Mouse (Mus musculus): ENCODE data around the gene Olfr1440. TPM values are rescaled to one million over a fixed set of nuclear protein-coding genes. Genes with fewer than 3 reads are reported as not detected.

Olfr1440 gene
- total RNA-seq (2023; ENCODE audit: inconsistent age): not detected in 4 replicates

GRCm38 (mm10) chr19:12386979-12387378 lies at the start of gene Olfr1440:
Olfr1440 (plus strand) TSS chr19:12387279.

GRCm38 (mm10) chr19:12417361-12417760 lies 30.3 kb downstream of the Olfr1440 start, which contains the start of gene Olfr1441:
Olfr1441 (plus strand) TSS chr19:12417433.

GRCm38 (mm10) chr19:12427605-12428004 lies 40.5 kb downstream of the Olfr1440 start, which contains the start of gene Pfpl:
Pfpl (plus strand) TSS chr19:12427905.

Other genes with a start within 250 kb of the Olfr1440 start
- gene Olfr1555-ps1, start 217.2 kb upstream of the Olfr1440 start, total RNA-seq (2023; ENCODE audit: inconsistent age): not detected in 4 replicates
- not detected in 4 replicates for gene Olfr1431, start 186.6 kb upstream of the Olfr1440 start, total RNA-seq (2023; ENCODE audit: inconsistent age)
- gene Olfr1432, start 154.7 kb upstream of the Olfr1440 start, total RNA-seq (2023; ENCODE audit: inconsistent age): not detected in 4 replicates
- gene Olfr262, start 145.6 kb upstream of the Olfr1440 start, total RNA-seq (2023; ENCODE audit: inconsistent age): not detected in 4 replicates
- gene Olfr235, start 126.2 kb upstream of the Olfr1440 start, total RNA-seq (2023; ENCODE audit: inconsistent age): not detected in 4 replicates
- gene Olfr1434, start 107.4 kb upstream of the Olfr1440 start, total RNA-seq (2023; ENCODE audit: inconsistent age): not detected in 4 replicates
- gene Olfr1436, start 88.1 kb upstream of the Olfr1440 start, total RNA-seq (2023; ENCODE audit: inconsistent age): not detected in 4 replicates
- not detected in 4 replicates for gene Olfr1437, start 62.2 kb upstream of the Olfr1440 start, total RNA-seq (2023; ENCODE audit: inconsistent age)
- gene Olfr1438-ps1, start 51.4 kb upstream of the Olfr1440 start, total RNA-seq (2023; ENCODE audit: inconsistent age): not detected in 4 replicates
- not detected in 4 replicates for gene Olfr1441, start 30.2 kb downstream of the Olfr1440 start, total RNA-seq (2023; ENCODE audit: inconsistent age)
- gene Pfpl, start 40.6 kb downstream of the Olfr1440 start, total RNA-seq (2023; ENCODE audit: inconsistent age): not detected in 4 replicates
- 41.6 to 51.2 TPM (median 46.3 TPM) in 4 replicates for gene Mpeg1, start 73.5 kb downstream of the Olfr1440 start, total RNA-seq (2023; ENCODE audit: inconsistent age)
- gene Dtx4, start 114.2 kb downstream of the Olfr1440 start, total RNA-seq (2023; ENCODE audit: inconsistent age): 9.3 to 12.6 TPM (median 11.3 TPM) in 4 replicates
- 136 to 142 TPM (median 138 TPM) in 4 replicates for gene Fam111a, start 158.5 kb downstream of the Olfr1440 start, total RNA-seq (2023; ENCODE audit: inconsistent age)
- not detected in 4 replicates for gene Gm4952, start 212.7 kb downstream of the Olfr1440 start, total RNA-seq (2023; ENCODE audit: inconsistent age)
- gene Glyat, start 246.0 kb downstream of the Olfr1440 start, total RNA-seq (2023; ENCODE audit: inconsistent age): not detected in 4 replicates